Mouse (Mus musculus): ENCODE data around the gene Nuak2.

GRCm38 (mm10) chr1:132364896-132365557, 49.1 kb downstream of the Nuak2 start:
- TF ChIP-seq FLI1 (IDR thresholded peaks at IDR 0.05; ENCODE audit: low read length) = no peak
- TF ChIP-seq GATA1 (IDR thresholded peaks at IDR 0.05; ENCODE audit: borderline replicate concordance, low read length) = no peak

Measured in megakaryocyte, embryonic 14.5 days (primary cell).